Mouse (Mus musculus): ENCODE results near the gene Sorbs1. TPM values are rescaled to one million over a fixed set of nuclear protein-coding genes. Genes with fewer than 3 reads are reported as not detected.
"Not testable (repeated sequence)": the region's sequence is repeated elsewhere in the genome, so short reads cannot be mapped to it uniquely, and the experiment has no call there.

Gene Sorbs1
- polyA plus RNA-seq (2015; fragmentation: Nextera tagmentation; extraction: Ambion mirVana) = 78.2 and 81.0 TPM in 2 replicates

- peak; percentile 99 for ATAC-seq (ENCODE audit: insufficient read depth, low FRiP score, low read depth)
- 0% methylated on average over 45 of the region's 51 CpGs for WGBS
Measured at GRCm38 (mm10) chr19:40513632-40514078, at the start of gene Sorbs1. Gene Sorbs1 (minus strand): TSS chr19:40513779.

GRCm38 (mm10) chr19:40561521-40561920, 47.9 kb upstream of the Sorbs1 start:
- H3K9me3 ChIP-seq; ATAC-seq (ENCODE audit: insufficient read depth, low FRiP score, low read depth); H3K4me3 ChIP-seq (replicated peaks); H3K27me3 ChIP-seq (replicated peaks); H3K27ac ChIP-seq; H3K4me2 ChIP-seq; H3K9ac ChIP-seq; H3K4me1 ChIP-seq: not testable (repeated sequence)
- 66% methylated on average over 15 of the region's 31 CpGs for WGBS
- peaks cover 35% of the 10 kb centered on the region for H3K36me3 ChIP-seq

More at GRCm38 (mm10) chr19:40513632-40514078, at the start of gene Sorbs1:
- H3K36me3 ChIP-seq = no peaks in the 10 kb centered on the region
- H3K4me3 ChIP-seq (replicated peaks) = peak within 1 kb of the TSS; percentile 83
- H3K9me3 ChIP-seq = no peaks in the 10 kb centered on the region
- H3K9ac ChIP-seq = peak within 1 kb of the TSS; percentile 82
- peak within 1 kb of the TSS; percentile 84 for H3K4me2 ChIP-seq
- H3K4me1 ChIP-seq = peaks cover 11% of the 10 kb centered on the region
- peak within 1 kb of the TSS; percentile 91 for H3K27ac ChIP-seq
- H3K27me3 ChIP-seq (replicated peaks) = no peaks in the 10 kb centered on the region

DNA sequence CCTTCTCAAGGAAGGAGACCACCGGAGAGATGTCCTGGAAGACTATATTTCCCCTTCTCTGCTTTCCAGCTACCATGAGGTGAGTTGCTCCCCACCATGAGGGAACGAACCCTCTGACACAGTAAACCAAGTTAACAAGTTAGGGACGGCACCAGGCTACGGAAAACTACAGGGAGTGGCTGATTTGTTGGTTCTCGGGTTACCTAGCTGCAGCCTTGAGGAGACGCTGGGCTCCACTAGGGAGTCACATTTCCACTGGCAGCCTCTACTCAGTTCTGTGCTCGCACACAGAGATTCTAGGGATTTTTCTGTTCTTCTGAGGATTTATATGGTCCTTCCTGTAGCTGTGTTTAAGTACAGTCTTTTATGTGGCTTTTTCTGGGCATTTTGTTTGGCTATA, 42.5 kb upstream of the Sorbs1 start:
- ATAC-seq (ENCODE audit: insufficient read depth, low FRiP score, low read depth) = no peak

DNA sequence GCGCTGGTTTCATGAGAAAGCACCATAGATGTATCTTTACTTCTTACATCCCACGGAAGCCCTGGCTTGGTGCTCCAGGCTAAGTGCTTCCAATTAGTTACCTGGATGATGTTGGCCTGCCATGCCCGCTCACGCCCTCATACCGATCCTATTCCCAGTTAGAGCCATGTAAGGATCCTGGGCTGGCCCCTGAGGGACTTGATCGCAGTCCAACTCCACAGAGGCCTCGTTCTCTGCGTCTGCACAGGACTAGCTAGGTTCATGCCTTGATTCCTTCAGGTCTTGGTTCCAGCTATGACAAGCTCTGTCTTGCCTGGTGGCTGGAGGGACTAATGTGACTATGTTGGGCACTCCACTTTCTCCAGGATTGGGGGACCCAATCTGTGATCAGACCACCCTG, 41.6 kb upstream of the Sorbs1 start:
- Histone ChIP-seq H3K4me2 (no peak overlapping the region), H3K9me3 (no peaks in the 10 kb centered on the region), H3K36me3 (peaks cover 45% of the 10 kb centered on the region), H3K9ac (no peak overlapping the region), H3K27me3 (replicated peaks) (no peaks in the 10 kb centered on the region), H3K4me1 (0 out of 2 replicates have a peak, but pooled peaks cover 3% of the 10 kb centered on the region), H3K4me3 (replicated peaks) (no peak overlapping the region), H3K27ac (peak overlapping the region; percentile 32; the same call in 1 of the 2 replicates)
- ATAC-seq (ENCODE audit: insufficient read depth, low FRiP score, low read depth) = no peak
- WGBS = 94% methylated on average over 8 of the region's 8 CpGs

More for the DNA sequence above, 42.5 kb upstream of the Sorbs1 start:
- no peaks in the 10 kb centered on the region for H3K9me3 ChIP-seq
- H3K27ac ChIP-seq = no peak overlapping the region
- no peaks in the 10 kb centered on the region for H3K27me3 ChIP-seq (replicated peaks)
- H3K36me3 ChIP-seq = peaks cover 45% of the 10 kb centered on the region
- H3K4me2 ChIP-seq = no peak overlapping the region
- H3K4me1 ChIP-seq = 0 out of 2 replicates have a peak, but pooled peaks cover 3% of the 10 kb centered on the region
- no peak overlapping the region for H3K9ac ChIP-seq
- 83% methylated on average over 7 of the region's 7 CpGs for WGBS
- no peak overlapping the region for H3K4me3 ChIP-seq (replicated peaks)

DNA sequence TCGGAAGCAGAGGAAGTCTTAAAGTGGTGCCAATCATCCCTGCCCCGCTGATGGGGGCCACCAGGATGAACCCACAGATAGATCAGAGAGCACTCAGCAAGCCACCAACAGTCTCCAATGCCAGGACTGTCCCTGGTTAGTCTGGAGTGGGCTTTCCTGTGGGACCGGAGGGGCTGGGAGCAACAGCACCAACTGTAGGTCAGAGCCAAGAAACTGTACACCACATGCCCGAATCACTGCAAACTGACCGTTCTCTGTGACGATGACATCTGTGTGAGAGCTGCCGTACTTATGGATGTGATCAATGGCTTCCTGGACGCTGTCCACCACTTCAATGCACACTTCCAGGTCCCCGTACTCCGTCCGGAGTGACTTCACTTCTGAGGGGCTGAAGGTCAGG, 40.8 kb upstream of the Sorbs1 start:
- H3K9me3 ChIP-seq = no peaks in the 10 kb centered on the region
- ATAC-seq (ENCODE audit: insufficient read depth, low FRiP score, low read depth) = no peak
- H3K4me1 ChIP-seq = 0 out of 2 replicates have a peak, but pooled peaks cover 3% of the 10 kb centered on the region
- no peak overlapping the region; the same call in 1 of the 2 replicates for H3K9ac ChIP-seq
- 64% methylated on average over 11 of the region's 11 CpGs for WGBS
- peak overlapping the region; percentile 32; the same call in 1 of the 2 replicates for H3K27ac ChIP-seq
- H3K4me3 ChIP-seq (replicated peaks) = no peak overlapping the region
- no peaks in the 10 kb centered on the region for H3K27me3 ChIP-seq (replicated peaks)
- H3K36me3 ChIP-seq = peaks cover 45% of the 10 kb centered on the region
- no peak overlapping the region for H3K4me2 ChIP-seq

GRCm38 (mm10) chr19:40553849-40554248, 40.3 kb upstream of the Sorbs1 start:
- Histone ChIP-seq H3K4me1 (0 out of 2 replicates have a peak, but pooled peaks cover 3% of the 10 kb centered on the region), H3K4me2 (no peak overlapping the region), H3K9ac (no peak overlapping the region), H3K27ac (peak overlapping the region; percentile 32; the same call in 1 of the 2 replicates), H3K27me3 (replicated peaks) (no peaks in the 10 kb centered on the region), H3K36me3 (peaks cover 45% of the 10 kb centered on the region), H3K9me3 (no peaks in the 10 kb centered on the region), H3K4me3 (replicated peaks) (no peak overlapping the region)
- no peak for ATAC-seq (ENCODE audit: insufficient read depth, low FRiP score, low read depth)
- WGBS = 60% methylated on average over 6 of the region's 6 CpGs

DNA sequence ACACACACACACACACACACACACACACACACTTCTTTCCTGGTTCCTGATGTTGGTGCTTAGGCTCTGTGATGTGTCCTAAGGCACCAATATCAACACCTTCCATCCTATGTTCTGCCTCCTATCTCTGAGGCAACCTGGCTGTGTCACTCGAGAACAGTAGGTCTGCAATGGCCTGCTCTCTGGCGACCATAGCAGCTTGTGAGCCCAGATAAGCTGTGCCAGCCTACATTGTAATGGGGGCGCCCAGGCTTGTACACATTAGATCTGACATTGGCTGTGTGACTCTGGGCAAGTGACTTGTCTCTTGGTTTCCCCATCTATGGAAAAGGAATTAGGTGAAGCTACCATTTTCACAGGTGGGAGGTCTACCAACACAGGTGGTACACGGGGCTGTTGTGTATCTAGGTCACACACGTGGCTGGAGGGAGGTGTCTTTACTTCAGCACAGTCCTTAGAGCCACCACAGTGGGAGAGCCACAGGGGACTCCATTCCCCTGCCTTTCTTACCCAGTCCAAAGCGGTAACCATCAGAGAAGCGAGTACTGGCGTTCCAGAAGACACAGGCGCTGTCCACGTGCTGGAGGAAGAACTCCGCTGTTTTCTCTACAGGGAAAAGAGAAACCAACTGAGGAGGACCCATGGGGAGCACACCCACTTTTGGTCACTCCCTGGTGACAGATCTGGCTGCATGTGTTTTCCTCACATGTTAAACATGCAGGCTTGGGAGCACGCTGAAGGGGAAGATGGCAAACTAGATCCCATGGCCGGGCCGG, 39.6 kb upstream of the Sorbs1 start:
- 85% methylated on average over 14 of the region's 14 CpGs for WGBS
- peak; percentile 83 for ATAC-seq (ENCODE audit: insufficient read depth, low FRiP score, low read depth)
- Histone ChIP-seq H3K9ac (no peak overlapping the region), H3K4me2 (no peak overlapping the region), H3K36me3 (peaks cover 42% of the 10 kb centered on the region), H3K4me3 (replicated peaks) (no peak overlapping the region), H3K27me3 (replicated peaks) (no peaks in the 10 kb centered on the region), H3K27ac (no peak overlapping the region; the same call in 1 of the 2 replicates), H3K9me3 (no peaks in the 10 kb centered on the region), H3K4me1 (0 out of 2 replicates have a peak, but pooled peaks cover 3% of the 10 kb centered on the region)

- no peak overlapping the region for H3K9ac ChIP-seq
- no peaks in the 10 kb centered on the region for H3K9me3 ChIP-seq
- H3K36me3 ChIP-seq = peaks cover 12% of the 10 kb centered on the region; the same call in 1 of the 2 replicates
- ATAC-seq (ENCODE audit: insufficient read depth, low FRiP score, low read depth) = no peak
- 47% methylated on average over 6 of the region's 6 CpGs for WGBS
- H3K4me3 ChIP-seq (replicated peaks) = no peak overlapping the region
- H3K27ac ChIP-seq = peak overlapping the region; percentile 74
- H3K4me1 ChIP-seq = 0 out of 2 replicates have a peak, but pooled peaks cover 1% of the 10 kb centered on the region
- H3K27me3 ChIP-seq (replicated peaks) = no peaks in the 10 kb centered on the region
- H3K4me2 ChIP-seq = no peak overlapping the region
Measured at GRCm38 (mm10) chr19:40549516-40550135, 36.0 kb upstream of the Sorbs1 start.

GRCm38 (mm10) chr19:40548796-40549515, 35.4 kb upstream of the Sorbs1 start:
- 34% methylated on average over 5 of the region's 5 CpGs for WGBS
- H3K4me3 ChIP-seq (replicated peaks) = no peak overlapping the region
- no peaks in the 10 kb centered on the region for H3K9me3 ChIP-seq
- H3K4me2 ChIP-seq = no peak overlapping the region
- no peak for ATAC-seq (ENCODE audit: insufficient read depth, low FRiP score, low read depth)
- H3K36me3 ChIP-seq = peaks cover 12% of the 10 kb centered on the region; the same call in 1 of the 2 replicates
- H3K27ac ChIP-seq = peak overlapping the region; percentile 74
- H3K27me3 ChIP-seq (replicated peaks) = no peaks in the 10 kb centered on the region
- H3K9ac ChIP-seq = no peak overlapping the region
- no peaks in the 10 kb centered on the region for H3K4me1 ChIP-seq

DNA sequence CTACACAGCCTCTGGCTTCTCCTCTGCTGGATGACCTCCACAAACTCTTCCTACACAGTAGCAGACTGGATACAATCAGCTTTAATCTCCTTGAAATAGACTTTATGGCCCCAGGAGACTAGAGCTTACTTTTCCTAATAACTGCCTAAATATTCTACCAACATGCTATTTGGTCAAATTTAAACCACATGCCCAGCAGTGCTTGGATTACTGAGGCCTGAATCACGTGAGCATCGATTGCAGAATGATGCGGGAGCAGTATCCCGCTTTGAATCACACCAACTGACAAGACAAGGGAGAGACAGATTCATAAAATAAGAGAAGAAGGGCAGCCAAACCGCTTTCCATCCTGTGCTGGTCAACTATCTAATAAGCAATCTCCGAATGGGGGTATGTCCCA, 34.8 kb upstream of the Sorbs1 start:
- 86% methylated on average over 6 of the region's 6 CpGs for WGBS
- Histone ChIP-seq H3K27ac (peak overlapping the region; percentile 74), H3K4me3 (replicated peaks) (no peak overlapping the region), H3K9ac (no peak overlapping the region), H3K27me3 (replicated peaks) (no peaks in the 10 kb centered on the region), H3K9me3 (no peaks in the 10 kb centered on the region), H3K36me3 (peaks cover 9% of the 10 kb centered on the region; the same call in 1 of the 2 replicates), H3K4me2 (no peak overlapping the region), H3K4me1 (no peaks in the 10 kb centered on the region)
- ATAC-seq (ENCODE audit: insufficient read depth, low FRiP score, low read depth) = no peak

DNA sequence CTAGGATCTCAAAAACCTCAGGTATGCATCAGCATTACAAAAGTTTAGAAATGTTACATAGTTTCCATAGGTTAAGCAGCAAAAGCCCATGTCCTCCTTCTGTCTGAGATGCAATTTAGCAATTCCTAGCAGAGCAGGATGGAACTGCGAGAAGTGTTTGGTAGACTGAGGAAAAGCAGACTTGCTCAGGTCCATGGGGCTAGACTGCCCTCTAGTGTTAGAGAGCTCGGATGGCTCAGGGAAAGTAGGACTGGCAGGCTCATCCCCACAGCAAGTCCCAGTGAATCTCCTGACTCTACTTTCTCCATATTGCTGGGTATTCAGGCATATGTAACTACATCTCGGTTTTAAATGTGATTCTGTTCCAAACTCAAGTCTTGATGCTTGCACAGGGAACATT, 31.3 kb upstream of the Sorbs1 start:
- Histone ChIP-seq H3K27me3 (replicated peaks) (no peaks in the 10 kb centered on the region), H3K4me3 (replicated peaks) (no peak overlapping the region), H3K9ac (no peak overlapping the region), H3K36me3 (no peaks in the 10 kb centered on the region), H3K27ac (no peak overlapping the region), H3K4me1 (no peaks in the 10 kb centered on the region), H3K9me3 (no peaks in the 10 kb centered on the region), H3K4me2 (no peak overlapping the region)
- no peak for ATAC-seq (ENCODE audit: insufficient read depth, low FRiP score, low read depth)
- 5% methylated on average over 3 of the region's 3 CpGs for WGBS
